Mouse (Mus musculus) heart, postnatal 14 days (tissue): ENCODE data around the gene Vps72. TPM values are rescaled to one million over a fixed set of nuclear protein-coding genes. Genes with fewer than 3 reads are reported as not detected.

ENCODE experiments used
- DNase-seq, 2 experiments: peaks; one replicate each; pipeline ENCODE4 v3.0.0; 2021 to 2022
- intact Hi-C: fragments of 180-260 bp; cut with DNase I; formaldehyde crosslinking; loops from one replicate; pipeline ENCODE4 v1.15.1; 2025
- microRNA-seq, 2 experiments: library from miRNA; unstranded; fragments of <30 nt; microRNA quantifications; one replicate each; pipeline ENCODE4 v1.2.0; 2021 to 2022
- total RNA-seq, 2 experiments: library from RNA; stranded (reverse); gene quantifications; 2 replicates each; pipeline ENCODE4 v1.2.3; 2021

Vps72 gene
- total RNA-seq, 2 experiments from 2014 or later = 32.4 to 32.5 TPM

GRCm38 (mm10) chr3:95161618-95162344 is 51.0 kb downstream of the Vps72 start:
- intact Hi-C loops = no loop called here

DNA sequence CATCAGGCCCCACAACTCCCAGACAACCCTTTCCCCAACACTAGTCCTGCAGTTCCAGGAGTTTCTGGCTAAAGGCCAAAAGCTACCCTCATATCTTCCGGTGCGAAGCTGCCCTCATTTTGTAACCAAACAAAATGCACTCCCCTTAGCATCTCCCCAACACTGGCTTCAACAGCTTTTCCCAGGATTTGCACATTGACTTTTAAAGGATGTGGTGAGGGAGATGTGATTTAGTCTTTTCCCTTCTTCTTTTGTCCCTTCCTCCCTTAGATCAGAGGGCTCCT is 51.5 kb downstream of the Vps72 start:
- no peak for DNase-seq
- intact Hi-C loops = no loop called here

More at GRCm38 (mm10) chr3:95161618-95162344, 51.0 kb downstream of the Vps72 start:
- peak in 1 of 2 experiments; percentile 14 for DNase-seq

- DNase-seq = peak in 1 of 2 experiments; percentile 30
- intact Hi-C loops = no loop called here
Observed at GRCm38 (mm10) chr3:95163419-95164255, 52.8 kb downstream of the Vps72 start.

DNA sequence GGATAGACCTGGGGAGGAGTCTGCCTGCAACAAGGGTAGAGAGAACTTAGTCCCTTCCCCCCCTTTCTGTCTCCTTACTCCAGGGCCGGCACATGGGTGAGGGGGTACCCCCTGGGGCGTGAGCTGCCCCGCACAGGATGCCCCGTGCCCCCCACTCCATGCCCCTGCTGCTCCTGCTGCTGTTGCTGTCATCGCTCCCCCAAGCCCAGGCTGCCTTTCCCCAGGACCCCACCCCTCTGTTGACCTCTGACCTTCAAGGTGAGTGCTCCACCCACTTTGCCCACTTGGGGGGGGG is 53.4 kb downstream of the Vps72 start:
- DNase-seq = no peak
- intact Hi-C loops = no loop called here

- intact Hi-C loops = no loop called here
Observed at GRCm38 (mm10) chr3:95164840-95165239, 54.0 kb downstream of the Vps72 start.

DNA sequence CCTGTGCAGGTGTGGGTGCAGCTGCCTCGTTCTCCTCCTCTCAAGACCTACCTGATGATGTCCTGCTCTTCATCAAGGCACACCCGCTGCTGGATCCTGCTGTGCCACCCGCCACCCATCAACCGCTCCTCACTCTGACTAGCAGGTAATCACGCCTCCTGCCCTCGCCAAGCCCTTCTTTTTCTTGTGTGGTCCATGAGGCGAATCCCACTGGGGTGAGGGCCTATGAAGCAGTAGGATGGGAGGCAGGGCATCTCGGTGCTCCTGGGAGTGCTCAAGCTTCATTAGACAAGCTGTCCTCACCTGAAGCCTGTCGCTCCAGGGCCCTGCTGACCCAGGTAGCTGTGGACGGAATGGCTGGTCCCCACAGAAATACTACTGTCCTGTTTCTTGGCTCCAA is 59.2 kb downstream of the Vps72 start:
- intact Hi-C loops = no loop called here
- no peak for DNase-seq

More at GRCm38 (mm10) chr3:95164840-95165239, 54.0 kb downstream of the Vps72 start:
- no peak for DNase-seq

DNA sequence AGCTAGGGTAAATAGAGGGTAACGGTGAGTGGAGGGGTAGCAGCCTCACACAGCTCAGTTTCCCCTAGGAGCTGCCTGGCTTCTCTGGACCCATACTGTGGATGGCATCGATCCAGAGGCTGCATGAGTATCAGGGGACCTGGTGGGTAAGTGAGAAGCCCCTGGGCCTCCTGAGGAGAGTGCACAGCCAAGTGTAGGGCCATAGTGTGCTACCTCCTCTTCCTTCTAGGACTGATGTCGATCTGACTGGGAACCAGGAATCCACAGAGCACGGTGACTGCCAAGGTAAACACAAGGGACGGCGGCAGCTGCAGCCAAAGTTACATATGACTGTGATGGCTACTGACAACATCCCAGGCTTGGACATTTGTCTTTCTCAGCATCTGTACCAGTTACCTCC is 60.3 kb downstream of the Vps72 start:
- intact Hi-C loops = no loop called here

More for the DNA sequence above, 60.3 kb downstream of the Vps72 start:
- DNase-seq = no peak

Small RNA genes within 50 kb of the gene (microRNA-seq; reads per million reads assigned to microRNA genes)
- 0 reads per million in 2 experiments for gene Mir8099-1

Other genes starting within 250 kb of the Vps72 start
- gene Psmb4, start 224.1 kb upstream of the Vps72 start, total RNA-seq = 100 to 1,000 TPM; 217 to 251 TPM
- 10 to 100 TPM; 63.8 to 84.9 TPM for gene Selenbp1, start 178.0 kb upstream of the Vps72 start, total RNA-seq
- gene Rfx5, start 156.9 kb upstream of the Vps72 start, total RNA-seq = 1 to 10 TPM; 8.2 to 8.4 TPM
- 10 to 100 TPM; 33.5 to 35.3 TPM for gene Pi4kb, start 136.3 kb upstream of the Vps72 start, total RNA-seq
- 10 to 100 TPM; 15.4 to 16.8 TPM for gene Zfp687, start 95.6 kb upstream of the Vps72 start, total RNA-seq
- 100 to 1,000 TPM; 118 to 132 TPM for gene Psmd4, start 68.4 kb upstream of the Vps72 start, total RNA-seq
- 10 to 100 TPM; 18.3 to 19.2 TPM for gene Pip5k1a, start 4.1 kb upstream of the Vps72 start, total RNA-seq
- 10 to 100 TPM; 10.6 to 11.1 TPM for gene Tmod4, start 13.5 kb downstream of the Vps72 start, total RNA-seq
- 10 to 100 TPM; 29.5 to 33.5 TPM for gene Scnm1, start 23.0 kb downstream of the Vps72 start, total RNA-seq
- gene Lysmd1, start 23.1 kb downstream of the Vps72 start, total RNA-seq = 1 to 10 TPM; 6.4 to 7.4 TPM
- 1 to 10 TPM; 3.0 to 3.1 TPM for gene Tnfaip8l2, start 31.3 kb downstream of the Vps72 start, total RNA-seq
- 10 to 100 TPM in 1 of 2 experiments, 1 to 10 TPM in 1; 5.8 to 11.8 TPM for gene Sema6c, start 49.4 kb downstream of the Vps72 start, total RNA-seq
- gene Gabpb2, start 106.9 kb downstream of the Vps72 start, total RNA-seq = 10 to 100 TPM; 14.9 to 15.0 TPM
- 10 to 100 TPM; 31.9 to 33.6 TPM for gene Cdc42se1, start 117.7 kb downstream of the Vps72 start, total RNA-seq
- 1 to 10 TPM; 6.7 to 7.8 TPM for gene Mllt11, start 121.1 kb downstream of the Vps72 start, total RNA-seq
- not detected for gene Gm128, start 130.6 kb downstream of the Vps72 start, total RNA-seq
- gene Bnipl, start 140.2 kb downstream of the Vps72 start, total RNA-seq = under 1 TPM in 1 of 2 experiments, not detected in 1; 0.32 TPM
- gene Mindy1, start 170.3 kb downstream of the Vps72 start, total RNA-seq = 10 to 100 TPM; 22.3 to 25.8 TPM
- gene Prune1, start 171.1 kb downstream of the Vps72 start, total RNA-seq = 10 to 100 TPM; 19.8 to 20.4 TPM
- gene Anxa9, start 196.2 kb downstream of the Vps72 start, total RNA-seq = under 1 TPM; 0.38 to 0.76 TPM
- gene Cers2, start 203.8 kb downstream of the Vps72 start, total RNA-seq = 10 to 100 TPM; 47.4 to 47.6 TPM
- gene Setdb1, start 246.2 kb downstream of the Vps72 start, total RNA-seq = 10 to 100 TPM; 14.1 to 14.4 TPM